Mouse (Mus musculus) thymus, postnatal 10 days (tissue): ENCODE results near the gene Cmss1.

Source experiments
- DNase-seq, 2 experiments: peaks; one replicate each; pipeline ENCODE4 v3.0.0; 2021; ENCODE audit warnings: low spot score in 2 of 2

Cmss1 gene

GRCm38 (mm10) chr16:57558258-57558657 is 48.4 kb downstream of the Cmss1 start:
- DNase-seq, result no peak

- no peak for DNase-seq
Measured at GRCm38 (mm10) chr16:57556244-57556643, 50.4 kb downstream of the Cmss1 start.

GRCm38 (mm10) chr16:57555667-57556066 is 51.0 kb downstream of the Cmss1 start:
- no peak for DNase-seq

- no peak for DNase-seq
Measured at GRCm38 (mm10) chr16:57554886-57555400, 51.7 kb downstream of the Cmss1 start.

GRCm38 (mm10) chr16:57553235-57553634 is 53.4 kb downstream of the Cmss1 start:
- DNase-seq, result no peak

- DNase-seq, result no peak
Measured at GRCm38 (mm10) chr16:57552709-57553108, 54.0 kb downstream of the Cmss1 start.

- no peak for DNase-seq
Measured at GRCm38 (mm10) chr16:57551617-57552016, 55.0 kb downstream of the Cmss1 start.

- DNase-seq, result no peak
Measured at GRCm38 (mm10) chr16:57550817-57551216, 55.8 kb downstream of the Cmss1 start.

GRCm38 (mm10) chr16:57550088-57550487 is 56.6 kb downstream of the Cmss1 start:
- DNase-seq, result no peak

- peak; percentile 50 to 62 for DNase-seq
Measured at GRCm38 (mm10) chr16:57549061-57550037, 57.3 kb downstream of the Cmss1 start.

- DNase-seq, result no peak
Measured at GRCm38 (mm10) chr16:57548608-57549007, 58.1 kb downstream of the Cmss1 start.

- DNase-seq, result no peak
Measured at GRCm38 (mm10) chr16:57546355-57546754, 60.3 kb downstream of the Cmss1 start.

- no peak for DNase-seq
Measured at GRCm38 (mm10) chr16:57544441-57544840, 62.2 kb downstream of the Cmss1 start.

- DNase-seq, result no peak
Measured at GRCm38 (mm10) chr16:57543243-57543642, 63.4 kb downstream of the Cmss1 start.

- DNase-seq, result no peak
Measured at GRCm38 (mm10) chr16:57536511-57536910, 70.2 kb downstream of the Cmss1 start.

- DNase-seq, result no peak
Measured at GRCm38 (mm10) chr16:57534811-57535210, 71.9 kb downstream of the Cmss1 start.

GRCm38 (mm10) chr16:57534365-57534764 is 72.3 kb downstream of the Cmss1 start:
- no peak for DNase-seq

- DNase-seq, result no peak
Measured at GRCm38 (mm10) chr16:57532081-57532493, 74.6 kb downstream of the Cmss1 start.

GRCm38 (mm10) chr16:57530547-57530946 is 76.1 kb downstream of the Cmss1 start:
- DNase-seq, result no peak

- DNase-seq, result no peak
Measured at GRCm38 (mm10) chr16:57528457-57528856, 78.2 kb downstream of the Cmss1 start.

GRCm38 (mm10) chr16:57526893-57527292 is 79.8 kb downstream of the Cmss1 start:
- DNase-seq, result no peak

GRCm38 (mm10) chr16:57525476-57525875 is 81.2 kb downstream of the Cmss1 start:
- DNase-seq, result no peak

- DNase-seq, result no peak
Measured at GRCm38 (mm10) chr16:57525046-57525445, 81.6 kb downstream of the Cmss1 start.
